Mouse (Mus musculus) liver, adult 2 months (tissue): ENCODE data around the gene Rabep2.

Source experiments
- CTCF ChIP-seq: fragments of 200-500 bp; IDR thresholded peaks from 2 replicates; pipeline ENCODE4 v1.5.1; 2011; ENCODE audit warnings: low read depth, low read length, control low read depth
- POLR2A ChIP-seq: fragments of 200-500 bp; IDR thresholded peaks from 2 replicates; pipeline ENCODE4 v1.6.1; 2011; ENCODE audit warnings: low read length, control low read depth; ENCODE audit not compliant: insufficient read depth; ENCODE audit errors: extremely low read depth

GRCm38 (mm10) chr7:126453861-126454260 is 25.3 kb downstream of the Rabep2 start:
- TF ChIP-seq POLR2A (no peak), CTCF (no peak)
